In the genomic region with DNA sequence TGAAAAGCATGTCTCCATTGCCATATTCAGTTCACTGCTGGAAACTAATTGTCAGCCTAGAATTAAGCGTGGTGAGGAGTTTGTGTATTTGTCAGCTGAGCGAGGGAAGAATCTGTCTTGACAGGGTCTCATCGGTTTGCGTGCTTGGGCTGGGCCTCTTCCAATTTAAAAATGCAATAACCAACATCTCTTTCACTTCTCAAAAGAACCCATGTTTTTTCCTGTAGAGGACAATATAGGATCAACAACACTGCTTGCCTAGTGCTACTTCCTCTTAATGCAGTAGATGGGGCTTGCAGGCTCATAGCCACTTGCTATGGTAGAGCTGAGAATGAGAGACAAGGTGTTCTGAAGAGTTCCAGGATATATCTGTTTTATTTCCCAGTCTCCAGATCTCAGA, we compare ENCODE assay signal across 41 mouse cellular contexts. TPM values are rescaled to one million over a fixed set of nuclear protein-coding genes. Genes with fewer than 3 reads are reported as not detected.
A peak's percentile ranks its signal among the peaks of the same experiment; 100 is the strongest.
DNase-seq lines count a peak whose midpoint lies in the region; ATAC-seq lines count a peak whose summit lies in the region.
"Had no signal": no experiment of that assay in that cellular context is flagged by ENCODE, and none has a peak within 500 bp of the region (broad histone marks: within the 10 kb centered on the region; RNA-seq: fewer than 3 reads in every experiment).

No protein-coding gene starts in this region.

- ATAC-seq in common myeloid progenitor, adult 5-6 weeks (replicated peaks; ENCODE audit: low read depth, poor library complexity, severe bottlenecking) = peak; percentile 90
- ATAC-seq in megakaryocyte progenitor cell, adult 5-6 weeks (replicated peaks; ENCODE audit: poor library complexity) = peak; percentile 89
- ATAC-seq in kidney, embryonic 15.5 days (replicated peaks; ENCODE audit: low FRiP score) = no peak
- ATAC-seq: activated CD4-positive, CD25-positive, alpha-beta regulatory T cell, adult 4 months; forebrain, postnatal 0 days; hindbrain, postnatal 0 days; intestine, embryonic 15.5 days; midbrain, embryonic 13.5 days had no signal

- no peak overlapping the region for H3K27ac ChIP-seq in kidney, embryonic 15.5 days
- H3K27ac ChIP-seq: embryonic facial prominence, embryonic 10.5 days; embryonic facial prominence, embryonic 15.5 days; forebrain, embryonic 12.5 days; heart, embryonic 15.5 days; hindbrain, embryonic 12.5 days; hindbrain, postnatal 0 days; intestine, embryonic 15.5 days; kidney, postnatal 0 days; limb, embryonic 12.5 days; lung, embryonic 15.5 days; midbrain, embryonic 13.5 days; neural tube, embryonic 15.5 days had no signal

- no peaks in the 10 kb centered on the region for H3K27me3 ChIP-seq in kidney, embryonic 15.5 days
- H3K27me3 ChIP-seq: CH12.LX; embryonic facial prominence, embryonic 15.5 days; forebrain, embryonic 12.5 days; heart, embryonic 15.5 days; hindbrain, embryonic 12.5 days; intestine, embryonic 15.5 days; limb, embryonic 12.5 days; lung, embryonic 15.5 days; megakaryocyte, embryonic 14.5 days; midbrain, embryonic 13.5 days; neural tube, embryonic 15.5 days had no signal

- no peak overlapping the region for H3K4me3 ChIP-seq in kidney, embryonic 15.5 days (replicated peaks)
- H3K4me3 ChIP-seq: embryonic facial prominence, embryonic 10.5 days; embryonic facial prominence, embryonic 15.5 days; forebrain, embryonic 12.5 days; heart, embryonic 15.5 days; hindbrain, embryonic 12.5 days; intestine, embryonic 15.5 days; limb, embryonic 12.5 days; lung, embryonic 15.5 days; megakaryocyte, embryonic 14.5 days; midbrain, embryonic 13.5 days; neural tube, embryonic 15.5 days had no signal

- no peak overlapping the region for H3K9ac ChIP-seq in kidney, embryonic 15.5 days
- H3K9ac ChIP-seq: embryonic facial prominence, embryonic 15.5 days; forebrain, embryonic 12.5 days; forebrain, postnatal 0 days; heart, embryonic 15.5 days; hindbrain, embryonic 12.5 days; intestine, embryonic 15.5 days; limb, embryonic 12.5 days; lung, embryonic 15.5 days; midbrain, embryonic 13.5 days; neural tube, embryonic 15.5 days had no signal

- H3K4me1 ChIP-seq in kidney, embryonic 15.5 days = no peaks in the 10 kb centered on the region
- H3K4me1 ChIP-seq: embryonic facial prominence, embryonic 10.5 days; embryonic facial prominence, embryonic 15.5 days; forebrain, embryonic 12.5 days; heart, embryonic 15.5 days; hindbrain, embryonic 12.5 days; intestine, embryonic 15.5 days; limb, embryonic 12.5 days; lung, embryonic 15.5 days; megakaryocyte, embryonic 14.5 days; midbrain, embryonic 13.5 days; neural tube, embryonic 15.5 days had no signal

- peak; percentile 67 to 75 for DNase-seq in spleen, postnatal 36 days (ENCODE audit: low spot score in 2 of 2)
- no peak for DNase-seq in spleen, adult 18-20 months
- no peak for DNase-seq in cerebellum, postnatal 25 days
- DNase-seq in layer of hippocampus, postnatal 36 days = no peak
- DNase-seq: adrenal gland, adult 2 months; adrenal gland, postnatal 36 days; cerebellum, adult 11 months; cerebellum, postnatal 10 days; forebrain, postnatal 0 days; kidney, adult 2 months; kidney, postnatal 4 days; right cerebral cortex, postnatal 25 days; thymus, adult 2 months; thymus, postnatal 36 days had no signal

- H3K9me3 ChIP-seq in kidney, embryonic 15.5 days (replicated peaks) = no peaks in the 10 kb centered on the region
- H3K9me3 ChIP-seq: embryonic facial prominence, embryonic 10.5 days; embryonic facial prominence, embryonic 15.5 days; forebrain, embryonic 12.5 days; heart, embryonic 15.5 days; hindbrain, embryonic 12.5 days; intestine, embryonic 15.5 days; limb, embryonic 12.5 days; lung, embryonic 15.5 days; megakaryocyte, embryonic 14.5 days; midbrain, embryonic 13.5 days; neural tube, embryonic 15.5 days had no signal

- no peaks in the 10 kb centered on the region for H3K36me3 ChIP-seq in kidney, embryonic 15.5 days
- H3K36me3 ChIP-seq: embryonic facial prominence, embryonic 15.5 days; intestine, embryonic 15.5 days; lung, embryonic 15.5 days; neural tube, embryonic 15.5 days had no signal

- H3K4me2 ChIP-seq in kidney, embryonic 15.5 days = no peak overlapping the region
- H3K4me2 ChIP-seq: embryonic facial prominence, embryonic 15.5 days; forebrain, embryonic 12.5 days; heart, embryonic 15.5 days; hindbrain, embryonic 12.5 days; intestine, embryonic 15.5 days; limb, embryonic 12.5 days; liver, embryonic 11.5 days; lung, embryonic 15.5 days; midbrain, embryonic 13.5 days; neural tube, embryonic 15.5 days had no signal

- 91% methylated on average over 4 of the region's 4 CpGs for WGBS in kidney, embryonic 15.5 days

RNA-seq across cellular contexts. Expression of a gene that starts 32.7 kb away (rescaled TPM):
- 1.9 TPM in 1 of 2 replicates, not detected in the other for total RNA-seq in common myeloid progenitor, adult 5-6 weeks (2017)
- 0.25 and 0.88 TPM in 2 replicates for total RNA-seq in megakaryocyte progenitor cell, adult 5-6 weeks (2015)
- total RNA-seq in megakaryocyte progenitor cell, adult 5-6 weeks (2017) = 0.30 and 0.37 TPM in 2 replicates
- 8.1 and 9.6 TPM in 2 replicates for polyA plus RNA-seq in kidney, embryonic 15.5 days (2015; fragmentation: Nextera tagmentation; extraction: Ambion mirVana)
- total RNA-seq in layer of hippocampus, postnatal 36 days (2021) = 1 to 10 TPM; 1.0 to 1.2 TPM
- polyA plus RNA-seq: activated CD4-positive, CD25-positive, alpha-beta regulatory T cell, adult 4 months had no signal

RNA-seq across cellular contexts. Expression of a gene that starts 32.8 kb away (rescaled TPM):
- 17.8 and 26.8 TPM in 2 replicates for total RNA-seq in common myeloid progenitor, adult 5-6 weeks (2017)
- 9.6 and 11.8 TPM in 2 replicates for total RNA-seq in megakaryocyte progenitor cell, adult 5-6 weeks (2015)
- total RNA-seq in megakaryocyte progenitor cell, adult 5-6 weeks (2017) = 16.4 and 17.1 TPM in 2 replicates
- 3.0 and 3.4 TPM in 2 replicates for polyA plus RNA-seq in kidney, embryonic 15.5 days (2015; fragmentation: Nextera tagmentation; extraction: Ambion mirVana)
- total RNA-seq in layer of hippocampus, postnatal 36 days (2021) = 1 to 10 TPM; 3.0 to 5.1 TPM

RNA-seq across cellular contexts. Expression of a gene that starts 34.5 kb away (rescaled TPM):
- total RNA-seq in common myeloid progenitor, adult 5-6 weeks (2017) = 86.6 and 102 TPM in 2 replicates
- 162 and 179 TPM in 2 replicates for total RNA-seq in megakaryocyte progenitor cell, adult 5-6 weeks (2015)
- total RNA-seq in megakaryocyte progenitor cell, adult 5-6 weeks (2017) = 104 and 121 TPM in 2 replicates
- polyA plus RNA-seq in kidney, embryonic 15.5 days (2015; fragmentation: Nextera tagmentation; extraction: Ambion mirVana) = 127 and 133 TPM in 2 replicates
- total RNA-seq in layer of hippocampus, postnatal 36 days (2021) = 10 to 100 TPM; 73.6 to 78.2 TPM

RNA-seq across cellular contexts. Expression of a gene that starts 38.5 kb away (rescaled TPM):
- not detected in 2 replicates for total RNA-seq in common myeloid progenitor, adult 5-6 weeks (2017)
- total RNA-seq in megakaryocyte progenitor cell, adult 5-6 weeks (2015) = not detected in 2 replicates
- not detected in 2 replicates for total RNA-seq in megakaryocyte progenitor cell, adult 5-6 weeks (2017)
- polyA plus RNA-seq in kidney, embryonic 15.5 days (2015; fragmentation: Nextera tagmentation; extraction: Ambion mirVana) = 0.08 and 0.10 TPM in 2 replicates
- total RNA-seq in layer of hippocampus, postnatal 36 days (2021) = not detected
- total RNA-seq: adrenal gland, adult 2 months; adrenal gland, postnatal 36 days; CH12.LX; forebrain, postnatal 0 days; gastrocnemius, adult 8-10 months; gastrocnemius, postnatal 4 days; heart, postnatal 25 days; hindbrain, postnatal 0 days; left cerebral cortex, postnatal 25 days had no signal
- polyA plus RNA-seq: activated CD4-positive, CD25-positive, alpha-beta regulatory T cell, adult 4 months; adrenal gland, adult 2 months; C2C12; embryonic facial prominence, embryonic 10.5 days; embryonic facial prominence, embryonic 15.5 days; forebrain, embryonic 12.5 days; forebrain, postnatal 0 days; heart, embryonic 15.5 days; hindbrain, embryonic 12.5 days; hindbrain, postnatal 0 days; intestine, embryonic 15.5 days; kidney, postnatal 0 days; limb, embryonic 12.5 days; liver, embryonic 11.5 days; liver, embryonic 16.5 days; lung, embryonic 15.5 days; midbrain, embryonic 13.5 days; neural tube, embryonic 15.5 days; stomach, embryonic 16.5 days; thymus, adult 2 months had no signal

RNA-seq across cellular contexts. Expression of a gene that starts 39.7 kb away (rescaled TPM):
- total RNA-seq in common myeloid progenitor, adult 5-6 weeks (2017) = 9.8 and 12.4 TPM in 2 replicates
- total RNA-seq in megakaryocyte progenitor cell, adult 5-6 weeks (2015) = 3.0 and 3.4 TPM in 2 replicates
- 6.4 and 7.1 TPM in 2 replicates for total RNA-seq in megakaryocyte progenitor cell, adult 5-6 weeks (2017)
- polyA plus RNA-seq in kidney, embryonic 15.5 days (2015; fragmentation: Nextera tagmentation; extraction: Ambion mirVana) = 0.25 and 0.37 TPM in 2 replicates
- total RNA-seq in layer of hippocampus, postnatal 36 days (2021) = under 1 TPM in 1 of 2 experiments, not detected in 1; 0.38 TPM
- total RNA-seq: ES-E14; forebrain, postnatal 0 days; left cerebral cortex, postnatal 25 days had no signal
- polyA plus RNA-seq: embryonic facial prominence, embryonic 10.5 days; forebrain, postnatal 0 days; hindbrain, embryonic 12.5 days had no signal

Comparison
In these comparisons a context has a peak if more than half of its experiments do, and no peak if none do; other contexts are left out.
1. DNase-seq: peak in spleen, postnatal 36 days (2 of 2); none in spleen, adult 18-20 months (0 of 2), cerebellum, postnatal 25 days (0 of 2) and layer of hippocampus, postnatal 36 days (0 of 2).